Mouse (Mus musculus) colon, adult 2 months (tissue): Measurements from ENCODE around the gene Adgrb2. TPM values are rescaled to one million over a fixed set of nuclear protein-coding genes. Genes with fewer than 3 reads are reported as not detected.

ENCODE experiments used
- polyA plus RNA-seq: library from polyadenylated mRNA; depleted of rRNA; stranded (reverse); fragments of >200 nt; gene quantifications from 2 replicates; pipeline ENCODE4 v1.2.3, GENCODE M21; 2012; rRNA removed

Adgrb2 gene
- 5.6 and 10.3 TPM in 2 replicates for polyA plus RNA-seq

DNA sequence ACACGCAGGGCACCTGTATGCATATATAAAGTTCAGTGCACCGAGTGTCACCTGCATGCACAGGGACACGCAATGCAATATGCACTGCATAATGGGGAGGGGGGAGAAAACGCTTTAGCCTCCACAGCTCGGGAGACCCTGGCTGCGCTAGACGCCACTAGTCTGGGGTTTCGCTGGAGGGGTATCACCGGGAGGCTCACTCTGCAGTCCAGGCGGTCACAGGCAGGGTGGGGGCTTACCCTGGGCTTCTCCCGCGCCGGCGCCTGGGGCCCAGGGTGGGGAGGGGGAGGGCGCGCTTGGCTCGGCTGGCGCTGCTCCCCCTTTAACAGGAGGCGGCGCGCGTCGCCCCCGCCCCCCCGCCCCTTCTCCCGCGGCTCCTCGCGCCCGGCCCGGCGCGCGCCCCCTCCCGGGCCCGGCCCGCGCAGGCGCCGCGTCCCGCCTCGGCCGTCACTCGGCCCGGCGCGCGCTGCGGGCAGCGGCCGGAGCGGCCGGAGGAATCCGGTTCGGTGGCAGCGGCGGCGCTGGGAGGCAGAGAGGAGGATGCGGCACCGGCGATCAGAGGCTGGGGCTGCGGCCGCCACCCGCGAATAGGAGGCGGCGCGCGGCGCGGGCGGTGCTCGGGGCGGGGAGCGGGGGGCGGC is at the start of gene Adgrb2:
Adgrb2 (plus strand) TSS at position 450 of the 641 bp plus-strand sequence.

GRCm38 (mm10) chr4:130047331-130048202 is 62.9 kb downstream of the Adgrb2 start, which contains the start of gene Col16a1:
Col16a1 (plus strand) TSS chr4:130047840.

Other genes with a start within 250 kb of the Adgrb2 start
- 28.6 and 37.4 TPM in 2 replicates for gene Khdrbs1, start 242.6 kb upstream of the Adgrb2 start, polyA plus RNA-seq
- gene Ptp4a2, start 173.7 kb upstream of the Adgrb2 start, polyA plus RNA-seq: 71.1 and 72.6 TPM in 2 replicates
- not detected in 2 replicates for gene Spocd1, start 55.6 kb upstream of the Adgrb2 start, polyA plus RNA-seq
- 47.8 and 49.7 TPM in 2 replicates for gene Col16a1, start 63.0 kb downstream of the Adgrb2 start, polyA plus RNA-seq
- gene Pef1, start 117.7 kb downstream of the Adgrb2 start, polyA plus RNA-seq: 176 and 208 TPM in 2 replicates
- gene Hcrtr1, start 154.5 kb downstream of the Adgrb2 start, polyA plus RNA-seq: 5.7 and 8.3 TPM in 2 replicates
- 287 and 335 TPM in 2 replicates for gene Tinagl1, start 190.3 kb downstream of the Adgrb2 start, polyA plus RNA-seq
- gene Gm853, start 237.5 kb downstream of the Adgrb2 start, polyA plus RNA-seq: not detected in 2 replicates